Mouse (Mus musculus) retina, adult 2 months (tissue): ENCODE data around the gene Rbm4b.
"Not testable (repeated sequence)": the region's sequence is repeated elsewhere in the genome, so short reads cannot be mapped to it uniquely, and the experiment has no call there.

Source experiments
- DNase-seq: peaks from one replicate; pipeline ENCODE4 v3.0.0-alpha.2; 2012; ENCODE audit warnings: low read depth, low spot score

Gene Rbm4b

GRCm38 (mm10) chr19:4810309-4810708 lies 54.0 kb downstream of the Rbm4b start:
- DNase-seq = no peak

GRCm38 (mm10) chr19:4810746-4811062 lies 54.4 kb downstream of the Rbm4b start:
- DNase-seq = no peak

- peak; percentile 97 for DNase-seq
These were observed 55.0 kb downstream of the Rbm4b start, which contains the start of the genes Gm21992 and Rbm14 for GRCm38 (mm10) chr19:4811063-4811908. Gm21992 (minus strand) TSS chr19:4811612. Rbm14 (minus strand) TSS chr19:4811634.

GRCm38 (mm10) chr19:4811909-4812242 lies 55.6 kb downstream of the Rbm4b start:
- no peak for DNase-seq

- not testable (repeated sequence) for DNase-seq
These were observed 56.1 kb downstream of the Rbm4b start for GRCm38 (mm10) chr19:4812334-4812949.

- DNase-seq = no peak
These were observed 56.7 kb downstream of the Rbm4b start for GRCm38 (mm10) chr19:4813015-4813414.
